Mouse (Mus musculus) forebrain, embryonic 14.5 days (tissue): ENCODE results near the gene Stau1. TPM values are rescaled to one million over a fixed set of nuclear protein-coding genes. Genes with fewer than 3 reads are reported as not detected.

Experiments
- ATAC-seq: fragments of 200-750 bp; cut with Nextera tagmentation; 2 replicates; pipeline ENCODE4 v1.8.0; 2017; ENCODE audit warnings: mild to moderate bottlenecking, moderate library complexity
- DNase-seq: peaks from one replicate; pipeline ENCODE4 v3.0.0-alpha.2; 2015; ENCODE audit warnings: low spot score
- H3K27ac ChIP-seq: fragments of 300-500 bp; sonication (generic); 2 replicates; pipeline ENCODE4 v1.5.1; 2014; ENCODE audit warnings: low read depth, mild to moderate bottlenecking, control low read depth, low read length, moderate library complexity
- H3K27me3 ChIP-seq: fragments of 300-500 bp; sonication (generic); replicated peaks from 2 replicates; pipeline ENCODE4 v1.6.1; 2014; ENCODE audit warnings: low read length, control low read depth, mixed read lengths; ENCODE audit not compliant: control insufficient read depth, insufficient read depth
- H3K36me3 ChIP-seq: fragments of 300-500 bp; sonication (generic); 2 replicates; pipeline ENCODE4 v1.6.1; 2014; ENCODE audit warnings: low read length, control low read depth; ENCODE audit not compliant: control insufficient read depth, insufficient read depth
- H3K4me1 ChIP-seq: fragments of 300-500 bp; sonication (generic); 2 replicates; pipeline ENCODE4 v1.6.1; 2014; ENCODE audit warnings: antibody characterized with exemption, low read length, control low read depth; ENCODE audit not compliant: control insufficient read depth, insufficient read depth
- H3K4me2 ChIP-seq: fragments of 300-500 bp; sonication (generic); 2 replicates; pipeline ENCODE4 v1.6.1; 2014; ENCODE audit warnings: mild to moderate bottlenecking, control low read depth, low read length
- H3K4me3 ChIP-seq: fragments of 300-500 bp; sonication (generic); 2 replicates; pipeline ENCODE4 v1.5.1; 2014; ENCODE audit warnings: low read depth, low read length, control low read depth
- H3K9ac ChIP-seq: fragments of 300-500 bp; sonication (generic); 2 replicates; pipeline ENCODE4 v1.6.1; 2014; ENCODE audit warnings: mild to moderate bottlenecking, low read length, control low read depth, moderate library complexity
- H3K9me3 ChIP-seq: fragments of 300-500 bp; sonication (generic); replicated peaks from 2 replicates; pipeline ENCODE4 v1.6.1; 2016; ENCODE audit warnings: low read length, control low read depth, mixed read lengths; ENCODE audit not compliant: control insufficient read depth
- WGBS: fragments of 180-500 bp; shearing (Covaris S2); extraction: QIAGEN DNeasy Blood & Tissue Kit; methylation state at CpG from one replicate; pipeline ENCODE4 v1.1.7; 2014; 5-methylcytosine and 5-hydroxymethylcytosine counted together
- polyA plus RNA-seq: library from polyadenylated mRNA; unstranded; fragments of >200 nt; fragmentation: Nextera tagmentation; extraction: Ambion mirVana; gene quantifications from 2 replicates; pipeline ENCODE4 v1.2.1, GENCODE M21; 2014

Stau1 gene
- polyA plus RNA-seq, 1 experiment from 2014 or later, result 81.7 TPM

- Histone ChIP-seq H3K4me3 (no peak overlapping the region), H3K9me3 (no peaks in the 10 kb centered on the region), H3K4me2 (no peak overlapping the region), H3K4me1 (no peaks in the 10 kb centered on the region), H3K9ac (no peak overlapping the region), H3K27ac (no peak overlapping the region), H3K36me3 (peaks cover 81% of the 10 kb centered on the region), H3K27me3 (no peaks in the 10 kb centered on the region)
- ATAC-seq (no peak), DNase-seq (no peak)
- 86% methylated on average over 2 of the region's 2 CpGs for WGBS
These were observed 72.1 kb downstream of the Stau1 start for GRCm38 (mm10) chr2:166923971-166924370.

- no peak overlapping the region for H3K4me3 ChIP-seq
- DNase-seq, result no peak
- H3K36me3 ChIP-seq, result no peaks in the 10 kb centered on the region
- 93% methylated on average over 8 of the region's 8 CpGs for WGBS
- H3K4me2 ChIP-seq, result no peak overlapping the region
- ATAC-seq, result no peak
- H3K9me3 ChIP-seq, result no peaks in the 10 kb centered on the region
- H3K9ac ChIP-seq, result no peak overlapping the region
- no peak overlapping the region for H3K27ac ChIP-seq
- peaks cover 10% of the 10 kb centered on the region for H3K4me1 ChIP-seq
- no peaks in the 10 kb centered on the region for H3K27me3 ChIP-seq
These were observed 85.6 kb downstream of the Stau1 start for GRCm38 (mm10) chr2:166910536-166910935.

GRCm38 (mm10) chr2:166909729-166910128, 86.4 kb downstream of the Stau1 start:
- no peak overlapping the region for H3K4me3 ChIP-seq
- H3K4me1 ChIP-seq, result peaks cover 10% of the 10 kb centered on the region
- DNase-seq (no peak), ATAC-seq (no peak)
- H3K9me3 ChIP-seq, result no peaks in the 10 kb centered on the region
- 96% methylated on average over 3 of the region's 3 CpGs for WGBS
- no peak overlapping the region for H3K27ac ChIP-seq
- H3K27me3 ChIP-seq, result no peaks in the 10 kb centered on the region
- H3K9ac ChIP-seq, result no peak overlapping the region
- no peaks in the 10 kb centered on the region for H3K36me3 ChIP-seq
- H3K4me2 ChIP-seq, result no peak overlapping the region

- H3K36me3 ChIP-seq, result no peaks in the 10 kb centered on the region
- DNase-seq (no peak), ATAC-seq (peak; percentile 35)
- peak overlapping the region; percentile 98 for H3K27ac ChIP-seq
- no peaks in the 10 kb centered on the region for H3K9me3 ChIP-seq
- H3K9ac ChIP-seq, result peak overlapping the region; percentile 85
- WGBS, result under 1% methylated on average over 28 of the region's 28 CpGs
- H3K4me3 ChIP-seq, result peak overlapping the region; percentile 78
- peak overlapping the region; percentile 94 for H3K4me2 ChIP-seq
- H3K4me1 ChIP-seq, result peaks cover 10% of the 10 kb centered on the region
- no peaks in the 10 kb centered on the region for H3K27me3 ChIP-seq
These were observed 89.4 kb downstream of the Stau1 start for GRCm38 (mm10) chr2:166906523-166907182.

- no peaks in the 10 kb centered on the region for H3K9me3 ChIP-seq
- ATAC-seq, result peak; percentile 97
- peak within 1 kb of the TSS; percentile 94 for H3K4me2 ChIP-seq
- peak within 1 kb of the TSS; percentile 78 for H3K4me3 ChIP-seq
- H3K4me1 ChIP-seq, result peaks cover 10% of the 10 kb centered on the region
- H3K27ac ChIP-seq, result peak within 1 kb of the TSS; percentile 98
- under 1% methylated on average over 71 of the region's 80 CpGs for WGBS
- H3K36me3 ChIP-seq, result no peaks in the 10 kb centered on the region
- no peaks in the 10 kb centered on the region for H3K27me3 ChIP-seq
- DNase-seq, result peak; percentile 99
- peak within 1 kb of the TSS; percentile 85 for H3K9ac ChIP-seq
These were observed 90.2 kb downstream of the Stau1 start, which contains the start of gene Cse1l for GRCm38 (mm10) chr2:166905711-166906522. Gene Cse1l (plus strand): TSS chr2:166906040.

- ATAC-seq, result no peak
These were observed 92.3 kb downstream of the Stau1 start for GRCm38 (mm10) chr2:166903719-166904282.

GRCm38 (mm10) chr2:166900792-166901505, 95.2 kb downstream of the Stau1 start:
- Histone ChIP-seq H3K27ac (no peak overlapping the region), H3K9ac (no peak overlapping the region), H3K36me3 (0 out of 2 replicates have a peak, but pooled peaks cover 3% of the 10 kb centered on the region), H3K9me3 (no peaks in the 10 kb centered on the region), H3K27me3 (no peaks in the 10 kb centered on the region), H3K4me2 (no peak overlapping the region), H3K4me1 (no peaks in the 10 kb centered on the region), H3K4me3 (no peak overlapping the region)
- ATAC-seq, result no peak
- 84% methylated on average over 8 of the region's 8 CpGs for WGBS
- no peak for DNase-seq

More at GRCm38 (mm10) chr2:166903719-166904282, 92.3 kb downstream of the Stau1 start:
- 91% methylated on average over 6 of the region's 6 CpGs for WGBS
- Histone ChIP-seq H3K4me3 (no peak overlapping the region), H3K4me1 (peaks cover 10% of the 10 kb centered on the region), H3K36me3 (no peaks in the 10 kb centered on the region), H3K27ac (no peak overlapping the region), H3K9ac (no peak overlapping the region), H3K4me2 (no peak overlapping the region), H3K27me3 (no peaks in the 10 kb centered on the region), H3K9me3 (no peaks in the 10 kb centered on the region)
- no peak for DNase-seq

- Histone ChIP-seq H3K4me1 (no peaks in the 10 kb centered on the region), H3K4me3 (no peak overlapping the region), H3K36me3 (peaks cover 4% of the 10 kb centered on the region; the same call in 1 of the 2 replicates), H3K27ac (no peak overlapping the region), H3K4me2 (no peak overlapping the region), H3K27me3 (no peaks in the 10 kb centered on the region), H3K9me3 (no peaks in the 10 kb centered on the region), H3K9ac (no peak overlapping the region)
- 69% methylated on average over 3 of the region's 3 CpGs for WGBS
- DNase-seq, result no peak
- ATAC-seq, result no peak
These were observed 96.4 kb downstream of the Stau1 start for GRCm38 (mm10) chr2:166899746-166900145.
